Mouse (Mus musculus): ENCODE measurements around the gene Pou6f2. TPM values are rescaled to one million over a fixed set of nuclear protein-coding genes. Genes with fewer than 3 reads are reported as not detected.

The Pou6f2 gene
- total RNA-seq, 1 experiment from 2014 or later: 0.12 TPM

GRCm38 (mm10) chr13:18124368-18124767 lies 273.1 kb downstream of the Pou6f2 start:
- ATAC-seq (ENCODE audit: extremely low read depth, insufficient number of reproducible peaks, low FRiP score, poor library complexity, severe bottlenecking): no peak

GRCm38 (mm10) chr13:18120406-18120805 lies 277.1 kb downstream of the Pou6f2 start:
- ATAC-seq (ENCODE audit: extremely low read depth, insufficient number of reproducible peaks, low FRiP score, poor library complexity, severe bottlenecking): no peak

- ATAC-seq (ENCODE audit: extremely low read depth, insufficient number of reproducible peaks, low FRiP score, poor library complexity, severe bottlenecking): no peak
These were observed 315.9 kb downstream of the Pou6f2 start for GRCm38 (mm10) chr13:18081443-18082119.
